Mouse (Mus musculus) hindbrain, embryonic 16.5 days (tissue): ENCODE data around the gene C730034F03Rik. TPM values are rescaled to one million over a fixed set of nuclear protein-coding genes. Genes with fewer than 3 reads are reported as not detected.

ENCODE experiments used
- ATAC-seq: fragments of 200-750 bp; cut with Nextera tagmentation; 2 replicates; pipeline ENCODE4 v1.8.0; 2017; ENCODE audit warnings: moderate TSS enrichment, moderate library complexity
- H3K27ac ChIP-seq: fragments of 300-500 bp; sonication (generic); 2 replicates; pipeline ENCODE4 v1.5.1; 2014; ENCODE audit warnings: low read depth, mild to moderate bottlenecking, control low read depth, low read length, moderate library complexity
- H3K27me3 ChIP-seq: fragments of 300-500 bp; sonication (generic); replicated peaks from 2 replicates; pipeline ENCODE4 v1.6.1; 2014; ENCODE audit warnings: low read length; ENCODE audit not compliant: control insufficient read depth, insufficient read depth
- H3K36me3 ChIP-seq: fragments of 300-500 bp; sonication (generic); 2 replicates; pipeline ENCODE4 v1.6.1; 2014; ENCODE audit warnings: mild to moderate bottlenecking, low read length, moderate library complexity, mixed read lengths; ENCODE audit not compliant: control insufficient read depth, insufficient read depth
- H3K4me1 ChIP-seq: fragments of 300-500 bp; sonication (generic); 2 replicates; pipeline ENCODE4 v1.6.1; 2014; ENCODE audit warnings: low read depth, low read length; ENCODE audit not compliant: control insufficient read depth, insufficient read depth
- H3K4me2 ChIP-seq: fragments of 300-500 bp; sonication (generic); 2 replicates; pipeline ENCODE4 v1.6.1; 2014; ENCODE audit warnings: mild to moderate bottlenecking, low read length, control low read depth, moderate library complexity
- H3K4me3 ChIP-seq: fragments of 300-500 bp; sonication (generic); 2 replicates; pipeline ENCODE4 v1.5.1; 2014; ENCODE audit warnings: mild to moderate bottlenecking, low read length, control low read depth, moderate library complexity
- H3K9ac ChIP-seq: fragments of 300-500 bp; sonication (generic); 2 replicates; pipeline ENCODE4 v1.6.1; 2014; ENCODE audit warnings: low read depth, mild to moderate bottlenecking, control low read depth, low read length, moderate library complexity
- H3K9me3 ChIP-seq: fragments of 300-500 bp; sonication (generic); 2 replicates; pipeline ENCODE4 v1.6.1; 2014; ENCODE audit warnings: mild to moderate bottlenecking, low read length, moderate library complexity; ENCODE audit not compliant: control insufficient read depth
- WGBS: fragments of 180-500 bp; shearing (Covaris S2); extraction: QIAGEN DNeasy Blood & Tissue Kit; methylation state at CpG from one replicate; pipeline ENCODE4 v1.1.7; 2014; 5-methylcytosine and 5-hydroxymethylcytosine counted together
- polyA plus RNA-seq: library from polyadenylated mRNA; unstranded; fragments of >200 nt; fragmentation: Nextera tagmentation; extraction: Ambion mirVana; gene quantifications from 2 replicates; pipeline ENCODE4 v1.2.1, GENCODE M21; 2015

C730034F03Rik gene
- polyA plus RNA-seq: 5.3 and 5.9 TPM in 2 replicates

DNA sequence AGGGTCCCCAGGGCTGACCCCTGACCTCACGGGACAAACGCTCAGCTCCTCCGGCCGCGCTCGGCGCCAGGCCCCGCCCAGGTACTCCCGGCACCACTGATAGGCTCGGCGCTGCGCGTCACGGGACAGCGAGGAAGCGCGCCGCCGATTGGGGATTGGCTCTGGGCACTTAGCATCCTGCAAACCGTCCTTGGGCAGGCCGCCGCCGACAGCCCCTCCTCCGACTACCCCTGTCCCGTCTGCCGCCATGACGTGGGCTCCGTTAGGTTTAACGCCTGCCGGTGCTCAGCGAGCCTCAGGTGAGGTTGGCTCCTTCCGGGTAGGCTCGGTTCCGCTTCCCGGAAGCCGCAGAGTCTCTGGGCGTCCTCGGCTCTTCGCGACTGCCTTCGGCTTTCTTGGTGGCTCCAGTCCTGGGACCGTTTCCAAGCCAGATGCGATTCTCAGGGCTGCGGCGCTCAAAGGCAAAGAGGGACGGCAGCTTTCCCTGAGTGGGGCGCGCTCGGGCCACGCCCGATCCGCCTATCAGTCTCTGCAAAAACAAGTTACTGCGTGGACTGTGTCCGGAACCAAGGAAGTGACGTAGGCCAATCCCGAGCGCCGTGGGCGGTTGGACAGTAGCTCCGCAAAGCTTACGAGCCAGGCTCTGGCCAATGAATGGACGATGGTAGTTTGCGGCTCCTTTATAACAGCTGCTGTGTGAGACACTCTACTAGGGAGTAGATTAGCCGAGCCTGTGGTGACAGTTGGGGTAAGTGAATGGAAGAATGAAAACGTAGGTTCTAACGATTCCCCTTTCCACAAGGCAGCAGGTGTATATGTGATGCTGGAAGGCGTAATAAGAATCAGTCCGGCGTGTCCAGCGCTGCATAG, at the start of gene C730034F03Rik, which contains the start of the genes Gm44502 and Chkb:
Gene C730034F03Rik, plus strand, starts transcription at position 238 of the 870 bp plus-strand sequence.
Gene Gm44502, minus strand, starts transcription at position 345 of the 870 bp plus-strand sequence.
Gene Chkb, minus strand, starts transcription at position 557 of the 870 bp plus-strand sequence.
- ATAC-seq: peak; percentile 97
- peak within 1 kb of the TSS; percentile 88 for H3K9ac ChIP-seq
- H3K4me1 ChIP-seq: peaks cover 11% of the 10 kb centered on the region
- no peaks in the 10 kb centered on the region for H3K9me3 ChIP-seq
- peak within 1 kb of the TSS; percentile 92 for H3K27ac ChIP-seq
- peak within 1 kb of the TSS; percentile 95 for H3K4me2 ChIP-seq
- H3K4me3 ChIP-seq: peak within 1 kb of the TSS; percentile 68
- H3K36me3 ChIP-seq: peaks cover 14% of the 10 kb centered on the region
- H3K27me3 ChIP-seq: no peaks in the 10 kb centered on the region
- under 1% methylated on average over 70 of the region's 70 CpGs for WGBS

DNA sequence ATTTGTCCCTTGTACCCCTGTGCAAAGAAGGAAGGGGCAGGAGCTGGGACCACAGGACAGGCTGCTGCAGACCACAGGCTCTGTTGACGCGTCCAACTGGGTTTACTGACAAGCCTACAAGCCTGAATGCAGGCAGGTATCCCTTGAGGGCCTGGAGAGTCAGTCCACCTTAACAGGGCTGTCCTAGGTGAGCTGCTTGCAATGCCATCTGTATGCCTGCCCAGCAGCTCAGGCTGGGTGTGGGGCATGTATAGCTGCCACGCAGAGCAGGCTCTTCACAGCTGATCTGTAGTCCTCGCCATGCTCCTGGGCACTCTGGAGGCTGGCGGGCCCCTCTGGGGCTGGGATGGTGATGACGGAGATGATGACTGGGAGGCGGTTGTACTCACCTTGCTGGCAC, 44.8 kb upstream of the C730034F03Rik start, which contains the start of gene Klhdc7b:
Gene Klhdc7b, plus strand, starts transcription at position 301 of the 400 bp plus-strand sequence.
- H3K9ac ChIP-seq: no peak within 1 kb of the TSS
- ATAC-seq: no peak
- peaks cover 6% of the 10 kb centered on the region for H3K27me3 ChIP-seq
- no peaks in the 10 kb centered on the region for H3K4me1 ChIP-seq
- H3K4me2 ChIP-seq: no peak within 1 kb of the TSS
- 93% methylated on average over 7 of the region's 7 CpGs for WGBS
- H3K36me3 ChIP-seq: no peaks in the 10 kb centered on the region
- H3K27ac ChIP-seq: no peak within 1 kb of the TSS
- H3K9me3 ChIP-seq: no peaks in the 10 kb centered on the region
- H3K4me3 ChIP-seq: no peak within 1 kb of the TSS

DNA sequence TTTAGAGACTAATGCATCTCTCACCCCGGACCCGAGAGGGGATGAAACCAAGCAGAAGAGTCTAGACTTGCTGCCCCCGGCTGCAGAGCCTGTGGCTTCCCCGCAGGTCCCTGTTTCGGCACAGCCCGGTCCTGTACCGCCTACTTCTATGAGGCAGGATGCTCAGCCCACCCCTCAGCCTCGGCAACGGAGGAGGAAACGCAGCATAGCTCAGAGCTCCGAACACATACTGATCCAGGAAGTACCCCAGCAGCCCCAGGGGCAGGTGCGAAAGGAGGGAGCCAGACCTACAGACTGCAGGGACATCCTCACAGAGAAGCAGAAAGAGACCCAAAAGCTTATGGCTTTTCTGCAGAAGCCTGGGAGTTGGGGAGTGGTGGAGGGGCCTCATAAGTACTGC, 42.3 kb upstream of the C730034F03Rik start:
- H3K4me2 ChIP-seq: no peak overlapping the region
- no peaks in the 10 kb centered on the region for H3K4me1 ChIP-seq
- no peaks in the 10 kb centered on the region for H3K36me3 ChIP-seq
- WGBS: 49% methylated on average over 12 of the region's 12 CpGs
- peaks cover 2% of the 10 kb centered on the region; the same call in 1 of the 2 replicates for H3K27me3 ChIP-seq
- ATAC-seq: no peak
- no peak overlapping the region for H3K27ac ChIP-seq
- no peaks in the 10 kb centered on the region for H3K9me3 ChIP-seq
- H3K4me3 ChIP-seq: no peak overlapping the region
- no peak overlapping the region for H3K9ac ChIP-seq

DNA sequence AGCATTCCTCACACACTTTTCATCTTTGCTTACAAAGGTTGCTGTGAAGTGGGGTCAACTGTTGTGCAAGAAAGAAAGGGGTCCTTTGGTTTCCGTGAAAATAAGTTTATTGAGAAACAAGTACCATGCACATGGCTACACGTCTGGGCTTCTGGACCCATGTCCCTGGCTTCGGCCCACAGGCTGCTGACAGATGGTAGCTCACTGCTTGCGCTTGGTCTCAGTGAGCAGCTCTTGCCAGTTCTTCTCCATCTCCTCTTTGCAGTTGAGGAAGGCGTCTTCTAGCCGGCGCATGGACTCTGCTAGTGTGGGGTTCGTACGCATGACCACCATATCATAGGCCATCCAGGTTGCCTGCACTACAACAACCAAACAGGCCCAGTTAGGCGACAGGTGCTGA, 39.3 kb upstream of the C730034F03Rik start:
- Histone ChIP-seq H3K27ac (no peak overlapping the region), H3K27me3 (no peaks in the 10 kb centered on the region), H3K4me2 (no peak overlapping the region), H3K4me1 (no peaks in the 10 kb centered on the region), H3K4me3 (no peak overlapping the region), H3K9me3 (no peaks in the 10 kb centered on the region), H3K36me3 (no peaks in the 10 kb centered on the region), H3K9ac (no peak overlapping the region)
- WGBS: 92% methylated on average over 10 of the region's 10 CpGs
- no peak for ATAC-seq

DNA sequence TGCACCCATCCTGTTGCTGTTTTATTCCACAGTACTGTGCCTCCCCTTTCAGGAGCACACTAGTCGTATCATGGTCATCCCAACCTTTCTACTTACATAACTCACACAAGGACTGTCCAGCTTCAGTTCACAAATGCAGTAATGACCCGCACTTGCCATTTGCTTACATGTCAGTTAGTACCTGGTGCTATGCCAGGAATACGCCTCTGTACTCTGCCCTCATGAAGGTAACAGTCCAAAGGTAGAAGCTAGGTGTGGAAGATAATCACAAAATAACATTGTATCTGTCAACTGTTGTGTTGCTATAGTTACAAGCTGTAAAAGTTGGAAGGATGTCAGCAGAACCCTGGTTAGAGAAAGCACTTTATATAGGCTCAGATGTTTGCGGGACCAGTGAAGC, 32.5 kb upstream of the C730034F03Rik start:
- H3K27ac ChIP-seq: no peak overlapping the region
- H3K27me3 ChIP-seq: no peaks in the 10 kb centered on the region
- H3K4me1 ChIP-seq: no peaks in the 10 kb centered on the region
- no peaks in the 10 kb centered on the region for H3K36me3 ChIP-seq
- H3K9ac ChIP-seq: no peak overlapping the region
- H3K9me3 ChIP-seq: no peaks in the 10 kb centered on the region
- no peak overlapping the region for H3K4me3 ChIP-seq
- 89% methylated on average over 4 of the region's 4 CpGs for WGBS
- ATAC-seq: no peak
- H3K4me2 ChIP-seq: no peak overlapping the region

DNA sequence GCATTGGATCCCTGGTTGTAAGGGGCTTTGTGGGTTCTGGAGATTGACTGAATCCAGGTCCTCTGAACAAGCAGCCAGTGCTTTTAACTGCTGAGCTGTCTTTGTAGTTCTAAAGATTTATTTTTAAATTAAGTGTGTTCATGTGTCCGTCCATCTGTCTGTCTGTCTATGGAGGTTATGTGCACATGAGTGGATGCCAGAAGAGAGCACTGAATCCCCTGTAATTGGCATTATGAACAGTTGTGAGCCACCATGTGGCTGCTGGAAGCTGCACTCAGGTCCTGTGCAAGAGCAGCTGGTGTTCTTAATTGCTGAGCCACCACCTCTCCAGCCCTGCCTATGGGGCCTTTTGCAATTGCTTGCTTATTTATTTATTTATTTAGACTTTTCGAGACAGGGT, 31.2 kb upstream of the C730034F03Rik start:
- no peak overlapping the region for H3K27ac ChIP-seq
- no peak overlapping the region for H3K4me2 ChIP-seq
- no peak overlapping the region for H3K9ac ChIP-seq
- no peaks in the 10 kb centered on the region for H3K4me1 ChIP-seq
- 82% methylated on average over 2 of the region's 2 CpGs for WGBS
- no peaks in the 10 kb centered on the region for H3K9me3 ChIP-seq
- no peak for ATAC-seq
- no peaks in the 10 kb centered on the region for H3K27me3 ChIP-seq
- H3K4me3 ChIP-seq: no peak overlapping the region
- H3K36me3 ChIP-seq: no peaks in the 10 kb centered on the region

DNA sequence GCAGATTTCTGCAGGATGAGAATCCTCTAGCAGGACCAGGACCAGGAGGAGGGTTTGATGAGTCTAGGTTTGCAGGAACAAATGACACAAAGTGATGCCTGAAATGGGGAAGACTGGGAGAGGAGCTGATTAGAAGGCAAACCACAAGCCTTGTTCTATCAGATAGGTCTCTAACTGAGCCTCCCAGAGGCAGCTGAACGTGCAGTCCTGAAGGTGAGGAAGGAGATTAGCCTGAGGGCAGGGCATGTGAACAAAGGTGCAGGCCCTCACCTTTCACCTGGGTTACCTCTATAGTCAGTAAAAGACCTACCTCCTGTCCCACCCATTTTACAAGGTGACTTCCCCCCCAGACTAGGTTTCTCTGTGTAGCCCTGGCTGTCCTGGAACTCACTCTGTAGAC, 29.7 kb upstream of the C730034F03Rik start:
- no peaks in the 10 kb centered on the region for H3K9me3 ChIP-seq
- no peak for ATAC-seq
- H3K27me3 ChIP-seq: no peaks in the 10 kb centered on the region
- H3K9ac ChIP-seq: no peak overlapping the region
- no peak overlapping the region for H3K27ac ChIP-seq
- WGBS: 76% methylated on average over 1 of the region's 1 CpGs
- H3K4me1 ChIP-seq: no peaks in the 10 kb centered on the region
- H3K4me3 ChIP-seq: no peak overlapping the region
- no peaks in the 10 kb centered on the region for H3K36me3 ChIP-seq
- H3K4me2 ChIP-seq: no peak overlapping the region

DNA sequence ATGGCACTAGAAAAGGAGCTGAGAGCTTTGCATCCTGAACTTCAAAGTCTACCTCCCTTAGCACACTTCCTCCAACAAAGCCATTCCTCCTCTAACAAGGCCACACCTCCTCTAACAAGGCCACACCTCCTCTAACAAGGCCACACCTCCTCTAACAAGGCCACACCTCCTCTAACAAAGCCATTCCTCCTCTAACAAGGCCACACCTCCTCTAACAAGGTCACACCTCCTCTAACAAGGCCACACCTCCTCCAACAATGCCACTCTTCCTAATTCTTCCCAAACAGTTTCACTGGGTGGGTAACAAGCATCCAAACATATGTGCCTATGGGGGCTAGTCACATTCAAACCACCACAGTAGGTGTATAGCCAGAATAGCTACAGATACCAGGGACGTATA, 26.9 kb upstream of the C730034F03Rik start:
- Histone ChIP-seq H3K27ac (no peak overlapping the region), H3K27me3 (no peaks in the 10 kb centered on the region), H3K4me3 (no peak overlapping the region), H3K9me3 (peaks cover 3% of the 10 kb centered on the region; the same call in 1 of the 2 replicates), H3K36me3 (no peaks in the 10 kb centered on the region), H3K4me2 (no peak overlapping the region), H3K4me1 (no peaks in the 10 kb centered on the region), H3K9ac (no peak overlapping the region)
- no peak for ATAC-seq
- 89% methylated on average over 1 of the region's 1 CpGs for WGBS

DNA sequence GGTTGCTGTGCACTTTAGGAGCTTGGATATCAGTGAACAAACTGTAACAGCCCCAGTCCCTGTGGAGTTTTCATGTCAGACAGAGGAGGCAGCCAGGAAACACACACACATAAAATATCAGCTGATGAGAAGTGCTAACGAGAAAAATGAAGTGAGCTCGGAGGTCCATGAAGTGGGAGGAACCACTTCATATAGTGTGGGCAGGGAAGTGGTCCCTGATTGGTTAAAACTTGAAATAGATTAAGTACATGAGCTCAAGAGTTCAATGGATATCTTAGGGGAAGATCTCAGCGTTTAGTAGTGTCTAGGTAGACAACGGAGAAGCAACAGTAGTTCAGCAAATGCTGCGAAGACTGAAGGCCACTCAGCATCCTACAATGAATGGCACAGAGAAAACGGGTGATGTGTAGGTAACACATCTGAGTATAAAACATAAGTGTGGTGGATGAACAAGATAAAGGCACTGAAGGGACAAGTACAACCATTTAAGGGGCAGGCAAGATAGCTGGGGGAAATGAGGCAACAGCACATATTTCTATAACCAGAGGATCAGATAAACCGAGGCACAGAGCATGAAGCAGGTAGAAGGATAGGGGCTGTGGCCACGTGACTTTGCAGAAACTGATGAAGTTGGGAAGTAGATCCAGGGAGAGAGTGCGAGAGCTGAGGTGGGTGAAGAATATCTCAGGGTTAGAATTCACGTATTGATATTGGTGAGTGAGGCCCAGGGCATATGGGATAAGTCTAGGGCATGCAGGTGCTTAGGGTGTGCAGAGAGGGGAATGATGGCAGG, 24.4 kb upstream of the C730034F03Rik start:
- H3K4me2 ChIP-seq: no peak overlapping the region
- no peak overlapping the region for H3K27ac ChIP-seq
- no peak for ATAC-seq
- no peak overlapping the region for H3K9ac ChIP-seq
- no peaks in the 10 kb centered on the region for H3K27me3 ChIP-seq
- 84% methylated on average over 10 of the region's 10 CpGs for WGBS
- no peaks in the 10 kb centered on the region for H3K4me1 ChIP-seq
- H3K36me3 ChIP-seq: no peaks in the 10 kb centered on the region
- no peak overlapping the region for H3K4me3 ChIP-seq
- peaks cover 8% of the 10 kb centered on the region for H3K9me3 ChIP-seq
